Mouse (Mus musculus) lung, adult 2 months (tissue): Measurements from ENCODE around the gene Pax6.

Experiments
- CTCF ChIP-seq: fragments of 200-500 bp; IDR thresholded peaks from 2 replicates; pipeline ENCODE4 v1.5.1; 2011; ENCODE audit warnings: mild to moderate bottlenecking, low read length, control low read depth; ENCODE audit not compliant: insufficient read depth
- POLR2A ChIP-seq: fragments of 200-500 bp; IDR thresholded peaks from 2 replicates; pipeline ENCODE4 v1.6.1; 2011; ENCODE audit warnings: low read depth, mild to moderate bottlenecking, control low read depth, low read length, borderline replicate concordance; ENCODE audit errors: extremely low read depth

DNA sequence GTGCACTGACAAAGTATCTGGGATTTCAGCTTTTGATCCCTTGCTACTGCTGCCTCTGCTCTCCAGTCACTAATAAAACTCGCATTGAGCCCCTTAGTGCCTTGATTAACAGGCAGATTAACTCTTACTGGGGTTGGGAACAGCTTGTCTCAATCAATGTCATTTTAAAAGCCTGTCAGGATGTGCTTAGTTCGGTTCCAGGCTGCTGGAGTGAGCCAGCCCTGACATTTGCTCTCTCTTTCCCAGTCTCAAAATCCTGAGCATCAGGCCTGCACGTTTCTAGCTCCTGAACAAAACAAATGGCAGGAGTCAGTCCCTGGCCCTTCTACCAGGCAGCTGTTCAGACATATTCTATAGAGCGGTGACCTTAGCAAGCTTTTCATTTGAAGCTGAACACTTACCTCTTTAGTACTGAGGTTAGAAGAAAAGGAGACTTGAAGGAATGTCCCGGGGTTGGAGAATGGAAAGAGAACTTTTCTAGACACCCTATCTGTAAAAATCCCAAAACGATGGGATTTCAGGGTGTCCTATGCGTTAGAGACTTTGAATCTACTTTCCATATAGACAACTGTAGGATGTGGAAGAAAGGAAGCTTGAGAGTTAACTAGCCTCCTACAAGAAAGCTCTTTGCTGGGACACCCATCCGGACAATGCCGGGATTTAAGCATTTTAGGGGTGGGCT lies 2.6 kb downstream of the Pax6 start:
- no peak for TF ChIP-seq CTCF
- no peak for TF ChIP-seq POLR2A
